ENCODE assay signal across 8 mouse cellular contexts in genomic region chr4:49843787-49844186, GRCm38 (mm10). TPM values are rescaled to one million over a fixed set of nuclear protein-coding genes. Genes with fewer than 3 reads are reported as not detected.
DNase-seq lines count a peak whose midpoint lies in the region; ATAC-seq and TF ChIP-seq lines count a peak whose summit lies in the region.

No protein-coding gene starts in this region.

- H3K9ac ChIP-seq in lung, postnatal 0 days (replicated peaks; ENCODE audit: low read depth), result no peak overlapping the region
- H3K9ac ChIP-seq in hindbrain, embryonic 13.5 days, result peak overlapping the region; percentile 83; the same call in 1 of the 2 replicates
- peak overlapping the region; percentile 70 for H3K9ac ChIP-seq in neural tube, embryonic 15.5 days (replicated peaks)

- H3K4me3 ChIP-seq in lung, postnatal 0 days (ENCODE audit: low read depth, low read length), result no peak overlapping the region
- H3K4me3 ChIP-seq in hindbrain, embryonic 13.5 days, result peak overlapping the region; percentile 78
- H3K4me3 ChIP-seq in neural tube, embryonic 15.5 days (replicated peaks), result peak overlapping the region; percentile 71

- no peak for TF ChIP-seq CTCF in lung, postnatal 0 days (IDR thresholded peaks at IDR 0.05)

- ATAC-seq in lung, postnatal 0 days, result no peak
- ATAC-seq in hindbrain, embryonic 13.5 days (ENCODE audit: low FRiP score), result no peak
- no peak for ATAC-seq in neural tube, embryonic 15.5 days (ENCODE audit: low FRiP score)

- no peak overlapping the region for H3K27ac ChIP-seq in lung, postnatal 0 days (ENCODE audit: low read length)
- no peak overlapping the region for H3K27ac ChIP-seq in hindbrain, embryonic 13.5 days
- no peak overlapping the region for H3K27ac ChIP-seq in neural tube, embryonic 15.5 days (replicated peaks)

- H3K4me1 ChIP-seq in lung, postnatal 0 days (ENCODE audit: insufficient read depth, low read depth, low read length), result peaks cover 8% of the 10 kb centered on the region; the same call in 1 of the 2 replicates
- H3K4me1 ChIP-seq in hindbrain, embryonic 13.5 days (replicated peaks), result peaks cover 23% of the 10 kb centered on the region
- peaks cover 25% of the 10 kb centered on the region for H3K4me1 ChIP-seq in neural tube, embryonic 15.5 days

- H3K36me3 ChIP-seq in lung, postnatal 0 days (ENCODE audit: insufficient read depth, low read length), result no peaks in the 10 kb centered on the region
- H3K36me3 ChIP-seq in hindbrain, embryonic 13.5 days, result no peaks in the 10 kb centered on the region
- no peaks in the 10 kb centered on the region for H3K36me3 ChIP-seq in neural tube, embryonic 15.5 days

- 14% methylated on average over 6 of the region's 6 CpGs for WGBS in lung, postnatal 0 days
- WGBS in hindbrain, embryonic 13.5 days, result 18% methylated on average over 6 of the region's 6 CpGs
- 12% methylated on average over 6 of the region's 6 CpGs for WGBS in neural tube, embryonic 15.5 days

- no peak for TF ChIP-seq EP300 in lung, postnatal 0 days (IDR thresholded peaks at IDR 0.05)

- no peak overlapping the region for H3K4me2 ChIP-seq in lung, postnatal 0 days (replicated peaks; ENCODE audit: low read depth, low read length)
- H3K4me2 ChIP-seq in hindbrain, embryonic 13.5 days, result peak overlapping the region; percentile 98
- H3K4me2 ChIP-seq in neural tube, embryonic 15.5 days, result peak overlapping the region; percentile 84

- DNase-seq in cerebellum, postnatal 10 days, result peak; percentile 15
- DNase-seq in cerebellum, adult 18-20 months, result no peak
- DNase-seq in lung, postnatal 0 days (ENCODE audit: low spot score), result peak; percentile 9
- DNase-seq in lung, adult 18-20 months, result no peak
- DNase-seq in ovary, adult 18-20 months (ENCODE audit: low spot score), result no peak
- DNase-seq in urinary bladder, postnatal 4 days (ENCODE audit: low spot score in 2 of 2), result no peak

- peaks cover 18% of the 10 kb centered on the region for H3K27me3 ChIP-seq in lung, postnatal 0 days (replicated peaks; ENCODE audit: insufficient read depth, low read length)
- peaks cover 41% of the 10 kb centered on the region for H3K27me3 ChIP-seq in hindbrain, embryonic 13.5 days
- H3K27me3 ChIP-seq in neural tube, embryonic 15.5 days (replicated peaks), result no peaks in the 10 kb centered on the region; the same call in 1 of the 2 replicates

- H3K9me3 ChIP-seq in lung, postnatal 0 days (ENCODE audit: low read length), result no peaks in the 10 kb centered on the region
- no peaks in the 10 kb centered on the region for H3K9me3 ChIP-seq in hindbrain, embryonic 13.5 days
- no peaks in the 10 kb centered on the region for H3K9me3 ChIP-seq in neural tube, embryonic 15.5 days (replicated peaks)

RNA-seq across cellular contexts. Expression of gene Grin3a, which starts 1.8 kb away (rescaled TPM):
- 0.02 and 0.08 TPM in 2 replicates for polyA plus RNA-seq in lung, postnatal 0 days (2015; fragmentation: Nextera tagmentation; extraction: Ambion mirVana)
- polyA plus RNA-seq in hindbrain, embryonic 13.5 days (2015; fragmentation: Nextera tagmentation; extraction: Ambion mirVana), result 10.7 and 11.5 TPM in 2 replicates
- polyA plus RNA-seq in neural tube, embryonic 15.5 days (2015; fragmentation: Nextera tagmentation; extraction: Ambion mirVana), result 23.7 and 29.5 TPM in 2 replicates

Comparison
In these comparisons a context has a peak if more than half of its experiments do, and no peak if none do; other contexts are left out.
1. DNase-seq: peak in cerebellum, postnatal 10 days (2 of 2) and lung, postnatal 0 days (single experiment); none in cerebellum, adult 18-20 months (0 of 2), lung, adult 18-20 months (0 of 2), ovary, adult 18-20 months (single experiment) and urinary bladder, postnatal 4 days (0 of 2).
2. RNA of gene Grin3a, which starts 1.8 kb away (polyA plus RNA-seq): 23.7 to 29.5 TPM in neural tube, embryonic 15.5 days and 10.7 to 11.5 TPM in hindbrain, embryonic 13.5 days; 0.02 to 0.08 TPM in lung, postnatal 0 days; every median in the first group is over 10 times any median in the second.